Mouse (Mus musculus): ENCODE data around the gene Rhox3e. TPM values are rescaled to one million over a fixed set of nuclear protein-coding genes. Genes with fewer than 3 reads are reported as not detected.
"Not testable (repeated sequence)": the region's sequence is repeated elsewhere in the genome, so short reads cannot be mapped to it uniquely, and the experiment has no call there.

Gene Rhox3e
- polyA plus RNA-seq (2015; fragmentation: Nextera tagmentation; extraction: Ambion mirVana): not detected in 2 replicates

DNA sequence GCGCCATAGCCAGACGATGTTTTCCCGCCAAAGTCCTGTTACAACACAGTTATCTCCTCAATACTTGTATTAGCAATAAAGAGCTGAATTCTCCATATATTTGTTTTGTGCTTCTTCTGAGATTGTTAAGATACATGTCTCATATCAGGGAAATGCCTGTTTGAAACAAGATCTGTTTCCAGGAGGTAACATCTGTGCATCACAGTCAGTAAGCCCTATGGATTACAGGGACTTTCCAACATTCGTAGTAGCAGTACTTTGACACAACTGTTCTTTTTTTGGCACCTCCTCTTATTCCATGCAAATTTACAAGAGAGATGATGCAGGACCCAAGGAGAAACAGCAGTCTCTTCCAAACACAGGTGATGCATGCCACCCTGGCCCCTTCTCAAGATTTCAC, at the start of gene Rhox3e:
Rhox3e (plus strand) TSS at position 301 of the 400 bp plus-strand sequence.
- not testable (repeated sequence) for H3K4me3 ChIP-seq; H3K27ac ChIP-seq (replicated peaks); H3K27me3 ChIP-seq; H3K36me3 ChIP-seq; H3K9me3 ChIP-seq; H3K4me1 ChIP-seq (replicated peaks); ATAC-seq (ENCODE audit: low FRiP score, low read depth); H3K4me2 ChIP-seq; H3K9ac ChIP-seq
- WGBS: 88% methylated on average over 1 of the region's 4 CpGs

DNA sequence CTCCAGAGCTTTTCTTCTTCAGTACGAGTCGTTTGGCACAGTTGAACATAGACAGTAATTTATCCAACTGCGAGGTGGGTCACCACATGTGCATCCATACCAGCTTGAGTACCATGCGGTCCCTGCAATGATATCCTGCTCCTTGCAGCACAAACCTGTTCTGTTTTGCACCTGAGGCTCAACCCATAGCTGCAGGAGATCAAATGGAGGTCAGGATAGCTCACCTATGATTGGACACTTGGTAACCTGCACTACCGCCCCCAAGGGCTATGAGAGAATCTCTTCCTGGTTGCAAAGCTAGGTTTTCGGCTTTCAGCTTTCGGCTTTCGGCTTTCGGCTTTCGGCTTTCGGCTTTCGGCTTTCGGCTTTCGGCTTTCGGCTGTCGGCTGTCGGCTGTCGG, 27.8 kb upstream of the Rhox3e start, which contains the start of gene Rhox4d:
Rhox4d (plus strand) TSS at position 301 of the 400 bp plus-strand sequence.
- WGBS: 92% methylated on average over 15 of the region's 18 CpGs
- H3K4me3 ChIP-seq; H3K27ac ChIP-seq (replicated peaks); H3K4me2 ChIP-seq; H3K4me1 ChIP-seq (replicated peaks); H3K36me3 ChIP-seq; H3K9ac ChIP-seq; H3K27me3 ChIP-seq; H3K9me3 ChIP-seq; ATAC-seq (ENCODE audit: low FRiP score, low read depth): not testable (repeated sequence)

DNA sequence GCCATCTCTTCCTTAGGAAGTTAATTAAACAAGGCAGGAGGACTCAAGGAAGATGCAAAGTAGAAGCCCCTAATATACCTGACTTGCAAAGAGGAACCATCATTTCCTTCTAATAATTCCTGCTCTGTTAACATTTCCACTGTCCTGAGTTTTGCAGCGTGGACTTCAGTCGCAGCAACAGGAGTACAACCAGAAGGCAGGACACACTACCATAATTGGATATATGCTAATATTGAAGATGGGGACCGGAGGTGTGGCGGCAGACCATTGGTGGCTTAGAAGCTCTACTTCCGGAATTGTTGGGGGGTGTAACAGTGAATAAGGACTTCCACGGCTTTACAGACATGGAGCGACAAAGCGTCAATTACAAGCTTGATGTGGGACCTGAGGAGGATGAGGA, 11.7 kb upstream of the Rhox3e start, which contains the start of gene Rhox2e:
Rhox2e (plus strand) TSS at position 301 of the 400 bp plus-strand sequence.
- 93% methylated on average over 2 of the region's 8 CpGs for WGBS
- H3K27me3 ChIP-seq; H3K36me3 ChIP-seq; H3K9me3 ChIP-seq; H3K4me1 ChIP-seq (replicated peaks); H3K27ac ChIP-seq (replicated peaks); H3K4me3 ChIP-seq; ATAC-seq (ENCODE audit: low FRiP score, low read depth); H3K9ac ChIP-seq; H3K4me2 ChIP-seq: not testable (repeated sequence)

DNA sequence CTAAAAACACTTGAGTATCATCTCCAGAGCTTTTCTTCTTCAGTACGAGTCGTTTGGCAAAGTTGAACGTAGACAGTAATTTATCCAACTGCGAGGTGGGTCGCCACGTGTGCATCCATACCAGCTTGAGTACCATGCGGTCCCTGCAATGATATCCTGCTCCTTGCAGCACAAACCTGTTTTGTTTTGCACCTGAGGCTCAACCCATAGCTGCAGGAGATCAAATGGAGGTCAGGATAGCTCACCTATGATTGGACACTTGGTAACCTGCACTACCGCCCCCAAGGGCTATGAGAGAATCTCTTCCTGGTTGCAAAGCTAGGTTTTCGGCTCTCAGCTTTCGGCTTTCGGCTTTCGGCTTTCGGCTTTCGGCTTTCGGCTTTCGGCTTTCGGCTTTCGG, 15.3 kb downstream of the Rhox3e start, which contains the start of gene Rhox4e:
Rhox4e (plus strand) TSS at position 301 of the 400 bp plus-strand sequence.
- H3K27ac ChIP-seq (replicated peaks): not testable (repeated sequence)

DNA sequence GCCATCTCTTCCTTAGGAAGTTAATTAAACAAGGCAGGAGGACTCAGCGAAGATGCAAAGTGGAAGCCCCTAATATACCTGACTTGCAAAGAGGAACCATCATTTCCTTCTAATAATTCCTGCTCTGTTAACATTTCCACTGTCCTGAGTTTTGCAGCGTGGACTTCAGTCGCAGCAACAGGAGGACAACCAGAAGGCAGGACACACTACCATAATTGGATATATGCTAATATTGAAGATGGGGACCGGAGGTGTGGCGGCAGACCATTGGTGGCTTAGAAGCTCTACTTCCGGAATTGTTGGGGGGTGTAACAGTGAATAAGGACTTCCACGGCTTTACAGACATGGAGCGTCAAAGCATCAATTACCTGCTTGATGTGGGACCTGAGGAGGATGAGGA, 29.3 kb downstream of the Rhox3e start, which contains the start of gene Rhox2f:
Rhox2f (plus strand) TSS at position 301 of the 400 bp plus-strand sequence.
- not testable (repeated sequence) for H3K27ac ChIP-seq (replicated peaks); H3K9ac ChIP-seq; H3K4me3 ChIP-seq; ATAC-seq (ENCODE audit: low FRiP score, low read depth); H3K9me3 ChIP-seq; H3K4me1 ChIP-seq (replicated peaks); H3K36me3 ChIP-seq; H3K4me2 ChIP-seq; H3K27me3 ChIP-seq
- 94% methylated on average over 8 of the region's 8 CpGs for WGBS

More for the DNA sequence above, 15.3 kb downstream of the Rhox3e start, which contains the start of gene Rhox4e:
- 95% methylated on average over 10 of the region's 18 CpGs for WGBS
- H3K36me3 ChIP-seq; H3K9me3 ChIP-seq; H3K4me2 ChIP-seq; H3K4me1 ChIP-seq (replicated peaks); H3K4me3 ChIP-seq; H3K9ac ChIP-seq; ATAC-seq (ENCODE audit: low FRiP score, low read depth); H3K27me3 ChIP-seq: not testable (repeated sequence)

DNA sequence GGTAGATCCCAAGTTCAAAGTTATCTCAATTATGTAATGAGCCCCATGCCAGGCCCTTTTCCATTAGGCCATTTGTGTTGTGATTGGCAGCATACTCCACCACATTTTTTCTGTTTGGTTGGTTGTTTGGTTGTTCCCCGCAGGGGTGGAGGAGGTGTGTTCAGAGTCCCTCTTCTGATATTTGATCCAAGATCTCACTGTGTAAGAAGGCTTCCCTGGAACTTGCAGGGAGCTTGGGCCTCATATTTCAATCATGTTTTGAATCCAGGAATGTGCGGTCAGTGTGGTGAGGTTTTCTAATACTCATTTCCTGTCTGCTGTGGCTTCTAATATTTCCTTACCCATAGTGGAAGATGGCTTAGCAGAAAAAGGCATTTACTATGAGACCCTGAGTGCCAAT, 30.8 kb downstream of the Rhox3e start:
- not testable (repeated sequence) for H3K4me3 ChIP-seq; H3K9me3 ChIP-seq; H3K27ac ChIP-seq (replicated peaks); ATAC-seq (ENCODE audit: low FRiP score, low read depth); H3K4me2 ChIP-seq; H3K9ac ChIP-seq; H3K36me3 ChIP-seq; H3K27me3 ChIP-seq; H3K4me1 ChIP-seq (replicated peaks)
- WGBS: 70% methylated on average over 2 of the region's 2 CpGs

DNA sequence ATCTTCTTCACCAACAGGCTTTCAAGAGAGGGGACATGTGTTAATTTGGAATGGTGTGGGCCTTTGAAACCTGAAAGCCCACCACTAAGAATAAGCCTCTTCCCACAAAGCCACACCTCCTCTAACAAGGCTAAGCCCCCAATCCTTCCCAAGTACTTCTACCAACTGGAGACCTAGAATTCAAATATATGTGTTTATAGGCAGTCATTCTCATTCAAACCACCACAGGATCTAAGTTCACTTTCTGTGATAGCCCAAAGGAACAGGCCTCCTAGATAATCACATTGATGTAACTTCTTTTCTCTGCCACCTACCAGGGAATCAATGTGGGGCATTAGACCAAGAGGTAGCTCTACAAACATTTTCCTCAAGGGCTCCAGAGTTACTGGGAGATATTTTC, 38.9 kb downstream of the Rhox3e start, which contains the start of gene Rhox3f:
Rhox3f (plus strand) TSS at position 301 of the 400 bp plus-strand sequence.
- H3K27me3 ChIP-seq; H3K4me3 ChIP-seq; H3K27ac ChIP-seq (replicated peaks); H3K4me2 ChIP-seq; H3K36me3 ChIP-seq; H3K9ac ChIP-seq; H3K4me1 ChIP-seq (replicated peaks); H3K9me3 ChIP-seq; ATAC-seq (ENCODE audit: low FRiP score, low read depth): not testable (repeated sequence)

Other genes starting within 250 kb of the Rhox3e start
- not detected in 2 replicates for gene Rhox3a2, start 162.0 kb upstream of the Rhox3e start, polyA plus RNA-seq (2015; fragmentation: Nextera tagmentation; extraction: Ambion mirVana)
- gene Rhox4a2, start 151.2 kb upstream of the Rhox3e start, polyA plus RNA-seq (2015; fragmentation: Nextera tagmentation; extraction: Ambion mirVana): not detected in 2 replicates
- not detected in 2 replicates for gene Rhox2b, start 130.0 kb upstream of the Rhox3e start, polyA plus RNA-seq (2015; fragmentation: Nextera tagmentation; extraction: Ambion mirVana)
- not detected in 2 replicates for gene Rhox4b, start 109.5 kb upstream of the Rhox3e start, polyA plus RNA-seq (2015; fragmentation: Nextera tagmentation; extraction: Ambion mirVana)
- gene Rhox2c, start 88.3 kb upstream of the Rhox3e start, polyA plus RNA-seq (2015; fragmentation: Nextera tagmentation; extraction: Ambion mirVana): not detected in 2 replicates
- not detected in 2 replicates for gene Rhox3c, start 83.4 kb upstream of the Rhox3e start, polyA plus RNA-seq (2015; fragmentation: Nextera tagmentation; extraction: Ambion mirVana)
- gene Rhox4c, start 61.7 kb upstream of the Rhox3e start, polyA plus RNA-seq (2015; fragmentation: Nextera tagmentation; extraction: Ambion mirVana): not detected in 2 replicates
- not detected in 2 replicates for gene Rhox2d, start 48.6 kb upstream of the Rhox3e start, polyA plus RNA-seq (2015; fragmentation: Nextera tagmentation; extraction: Ambion mirVana)
- not detected in 2 replicates for gene Rhox4d, start 27.7 kb upstream of the Rhox3e start, polyA plus RNA-seq (2015; fragmentation: Nextera tagmentation; extraction: Ambion mirVana)
- not detected in 2 replicates for gene Rhox2e, start 11.6 kb upstream of the Rhox3e start, polyA plus RNA-seq (2015; fragmentation: Nextera tagmentation; extraction: Ambion mirVana)
- gene Rhox4e, start 15.4 kb downstream of the Rhox3e start, polyA plus RNA-seq (2015; fragmentation: Nextera tagmentation; extraction: Ambion mirVana): not detected in 2 replicates
- gene Rhox2f, start 29.4 kb downstream of the Rhox3e start, polyA plus RNA-seq (2015; fragmentation: Nextera tagmentation; extraction: Ambion mirVana): not detected in 2 replicates
- gene Rhox3f, start 39.0 kb downstream of the Rhox3e start, polyA plus RNA-seq (2015; fragmentation: Nextera tagmentation; extraction: Ambion mirVana): not detected in 2 replicates
- gene Rhox4f, start 65.7 kb downstream of the Rhox3e start, polyA plus RNA-seq (2015; fragmentation: Nextera tagmentation; extraction: Ambion mirVana): not detected in 2 replicates
- not detected in 2 replicates for gene Rhox3g, start 86.6 kb downstream of the Rhox3e start, polyA plus RNA-seq (2015; fragmentation: Nextera tagmentation; extraction: Ambion mirVana)
- not detected in 2 replicates for gene Rhox2g, start 101.5 kb downstream of the Rhox3e start, polyA plus RNA-seq (2015; fragmentation: Nextera tagmentation; extraction: Ambion mirVana)
- gene Rhox4g, start 109.3 kb downstream of the Rhox3e start, polyA plus RNA-seq (2015; fragmentation: Nextera tagmentation; extraction: Ambion mirVana): not detected in 2 replicates
- gene Rhox3h, start 126.7 kb downstream of the Rhox3e start, polyA plus RNA-seq (2015; fragmentation: Nextera tagmentation; extraction: Ambion mirVana): not detected in 2 replicates
- gene Rhox2h, start 131.3 kb downstream of the Rhox3e start, polyA plus RNA-seq (2015; fragmentation: Nextera tagmentation; extraction: Ambion mirVana): not detected in 2 replicates